Mouse (Mus musculus): Measurements from ENCODE around the gene Btf3. TPM values are rescaled to one million over a fixed set of nuclear protein-coding genes. Genes with fewer than 3 reads are reported as not detected.

Btf3 gene
- polyA plus RNA-seq, 1 experiment: 1,169 TPM

GRCm38 (mm10) chr13:98317911-98318310 is 1.1 kb upstream of the Btf3 start:
- Histone ChIP-seq H3K27ac (ENCODE audit: insufficient read depth, low read length) (no peak overlapping the region), H3K9ac (ENCODE audit: low read depth, poor library complexity, severe bottlenecking) (peak overlapping the region; percentile 100), H3K27me3 (ENCODE audit: control insufficient read depth, insufficient read depth, low read length, poor library complexity, severe bottlenecking) (no peaks in the 10 kb centered on the region), H3K4me3 (ENCODE audit: low read depth, low read length) (no peak overlapping the region), H3K9me3 (replicated peaks; ENCODE audit: control insufficient read depth, insufficient read depth, low read length, poor library complexity, severe bottlenecking) (no peaks in the 10 kb centered on the region), H3K36me3 (ENCODE audit: control insufficient read depth, insufficient read depth, low read length, poor library complexity, severe bottlenecking) (peaks cover 25% of the 10 kb centered on the region), H3K4me1 (ENCODE audit: control insufficient read depth, insufficient read depth, low read length) (no peaks in the 10 kb centered on the region)
- TF ChIP-seq POLR2A (IDR thresholded peaks at IDR 0.05; ENCODE audit: insufficient read depth, low read length) (no peak), EP300 (IDR thresholded peaks at IDR 0.05; ENCODE audit: insufficient read depth, low read depth, low read length) (no peak), CTCF (IDR thresholded peaks at IDR 0.05; ENCODE audit: low read depth, low read length) (no peak)

GRCm38 (mm10) chr13:98317246-98317677 is 456 bp upstream of the Btf3 start:
- H3K27ac ChIP-seq (ENCODE audit: insufficient read depth, low read length): peak overlapping the region; percentile 90
- TF ChIP-seq CTCF (IDR thresholded peaks at IDR 0.05; ENCODE audit: low read depth, low read length): no peak
- TF ChIP-seq POLR2A (IDR thresholded peaks at IDR 0.05; ENCODE audit: insufficient read depth, low read length): no peak
- no peak for TF ChIP-seq EP300 (IDR thresholded peaks at IDR 0.05; ENCODE audit: insufficient read depth, low read depth, low read length)
- no peaks in the 10 kb centered on the region for H3K27me3 ChIP-seq (ENCODE audit: control insufficient read depth, insufficient read depth, low read length, poor library complexity, severe bottlenecking)
- H3K9ac ChIP-seq (ENCODE audit: low read depth, poor library complexity, severe bottlenecking): peak overlapping the region; percentile 100
- no peaks in the 10 kb centered on the region for H3K4me1 ChIP-seq (ENCODE audit: control insufficient read depth, insufficient read depth, low read length)
- H3K36me3 ChIP-seq (ENCODE audit: control insufficient read depth, insufficient read depth, low read length, poor library complexity, severe bottlenecking): peaks cover 31% of the 10 kb centered on the region
- no peaks in the 10 kb centered on the region for H3K9me3 ChIP-seq (replicated peaks; ENCODE audit: control insufficient read depth, insufficient read depth, low read length, poor library complexity, severe bottlenecking)
- peak overlapping the region; percentile 84 for H3K4me3 ChIP-seq (ENCODE audit: low read depth, low read length)

GRCm38 (mm10) chr13:98316140-98316479 is 696 bp downstream of the Btf3 start:
- H3K4me3 ChIP-seq (ENCODE audit: low read depth, low read length): peak overlapping the region; percentile 89
- H3K36me3 ChIP-seq (ENCODE audit: control insufficient read depth, insufficient read depth, low read length, poor library complexity, severe bottlenecking): peaks cover 42% of the 10 kb centered on the region
- TF ChIP-seq CTCF (IDR thresholded peaks at IDR 0.05; ENCODE audit: low read depth, low read length) (no peak), POLR2A (IDR thresholded peaks at IDR 0.05; ENCODE audit: insufficient read depth, low read length) (no peak), EP300 (IDR thresholded peaks at IDR 0.05; ENCODE audit: insufficient read depth, low read depth, low read length) (no peak)
- H3K4me1 ChIP-seq (ENCODE audit: control insufficient read depth, insufficient read depth, low read length): no peaks in the 10 kb centered on the region
- H3K9ac ChIP-seq (ENCODE audit: low read depth, poor library complexity, severe bottlenecking): peak overlapping the region; percentile 100
- H3K27me3 ChIP-seq (ENCODE audit: control insufficient read depth, insufficient read depth, low read length, poor library complexity, severe bottlenecking): no peaks in the 10 kb centered on the region
- H3K9me3 ChIP-seq (replicated peaks; ENCODE audit: control insufficient read depth, insufficient read depth, low read length, poor library complexity, severe bottlenecking): no peaks in the 10 kb centered on the region
- H3K27ac ChIP-seq (ENCODE audit: insufficient read depth, low read length): peak overlapping the region; percentile 30; the same call in 1 of the 2 replicates

GRCm38 (mm10) chr13:98315124-98315523 is 1.7 kb downstream of the Btf3 start:
- peaks cover 52% of the 10 kb centered on the region for H3K36me3 ChIP-seq (ENCODE audit: control insufficient read depth, insufficient read depth, low read length, poor library complexity, severe bottlenecking)
- peak overlapping the region; percentile 42 for H3K4me3 ChIP-seq (ENCODE audit: low read depth, low read length)
- no peaks in the 10 kb centered on the region for H3K9me3 ChIP-seq (replicated peaks; ENCODE audit: control insufficient read depth, insufficient read depth, low read length, poor library complexity, severe bottlenecking)
- H3K27me3 ChIP-seq (ENCODE audit: control insufficient read depth, insufficient read depth, low read length, poor library complexity, severe bottlenecking): no peaks in the 10 kb centered on the region
- TF ChIP-seq POLR2A (IDR thresholded peaks at IDR 0.05; ENCODE audit: insufficient read depth, low read length): no peak
- no peak for TF ChIP-seq EP300 (IDR thresholded peaks at IDR 0.05; ENCODE audit: insufficient read depth, low read depth, low read length)
- TF ChIP-seq CTCF (IDR thresholded peaks at IDR 0.05; ENCODE audit: low read depth, low read length): no peak
- no peaks in the 10 kb centered on the region for H3K4me1 ChIP-seq (ENCODE audit: control insufficient read depth, insufficient read depth, low read length)
- peak overlapping the region; percentile 100 for H3K9ac ChIP-seq (ENCODE audit: low read depth, poor library complexity, severe bottlenecking)
- H3K27ac ChIP-seq (ENCODE audit: insufficient read depth, low read length): no peak overlapping the region

GRCm38 (mm10) chr13:98313631-98314030 is 3.2 kb downstream of the Btf3 start:
- H3K36me3 ChIP-seq (ENCODE audit: control insufficient read depth, insufficient read depth, low read length, poor library complexity, severe bottlenecking): peaks cover 63% of the 10 kb centered on the region
- H3K27ac ChIP-seq (ENCODE audit: insufficient read depth, low read length): no peak overlapping the region
- H3K4me1 ChIP-seq (ENCODE audit: control insufficient read depth, insufficient read depth, low read length): no peaks in the 10 kb centered on the region
- no peaks in the 10 kb centered on the region for H3K9me3 ChIP-seq (replicated peaks; ENCODE audit: control insufficient read depth, insufficient read depth, low read length, poor library complexity, severe bottlenecking)
- TF ChIP-seq EP300 (IDR thresholded peaks at IDR 0.05; ENCODE audit: insufficient read depth, low read depth, low read length): no peak
- no peak overlapping the region for H3K9ac ChIP-seq (ENCODE audit: low read depth, poor library complexity, severe bottlenecking)
- no peak overlapping the region for H3K4me3 ChIP-seq (ENCODE audit: low read depth, low read length)
- no peaks in the 10 kb centered on the region for H3K27me3 ChIP-seq (ENCODE audit: control insufficient read depth, insufficient read depth, low read length, poor library complexity, severe bottlenecking)

GRCm38 (mm10) chr13:98311597-98311996 is 5.2 kb downstream of the Btf3 start:
- H3K27me3 ChIP-seq (ENCODE audit: control insufficient read depth, insufficient read depth, low read length, poor library complexity, severe bottlenecking): no peaks in the 10 kb centered on the region
- H3K4me3 ChIP-seq (ENCODE audit: low read depth, low read length): no peak overlapping the region
- peak overlapping the region; percentile 32; the same call in 1 of the 2 replicates for H3K27ac ChIP-seq (ENCODE audit: insufficient read depth, low read length)
- H3K9me3 ChIP-seq (replicated peaks; ENCODE audit: control insufficient read depth, insufficient read depth, low read length, poor library complexity, severe bottlenecking): no peaks in the 10 kb centered on the region
- H3K9ac ChIP-seq (ENCODE audit: low read depth, poor library complexity, severe bottlenecking): no peak overlapping the region
- peaks cover 74% of the 10 kb centered on the region for H3K36me3 ChIP-seq (ENCODE audit: control insufficient read depth, insufficient read depth, low read length, poor library complexity, severe bottlenecking)
- no peak for TF ChIP-seq POLR2A (IDR thresholded peaks at IDR 0.05; ENCODE audit: insufficient read depth, low read length)
- no peak for TF ChIP-seq CTCF (IDR thresholded peaks at IDR 0.05; ENCODE audit: low read depth, low read length)
- H3K4me1 ChIP-seq (ENCODE audit: control insufficient read depth, insufficient read depth, low read length): no peaks in the 10 kb centered on the region

All from ES-Bruce4 (cell line).